Mouse (Mus musculus) spleen, postnatal 10 days (tissue): ENCODE measurements around the gene Pfkm.

ENCODE experiments used
- DNase-seq, 2 experiments: peaks; one replicate each; pipeline ENCODE4 v3.0.0; 2021 to 2022; ENCODE audit warnings: low spot score in 2 of 2

Gene Pfkm

GRCm38 (mm10) chr15:98098519-98098918 lies 6.1 kb downstream of the Pfkm start:
- no peak for DNase-seq

GRCm38 (mm10) chr15:98102401-98102800 lies 10.0 kb downstream of the Pfkm start:
- DNase-seq, result no peak

GRCm38 (mm10) chr15:98106506-98106905 lies 14.1 kb downstream of the Pfkm start:
- no peak for DNase-seq

- no peak for DNase-seq
Observed at GRCm38 (mm10) chr15:98107230-98107629, 14.8 kb downstream of the Pfkm start.

GRCm38 (mm10) chr15:98107703-98108296 lies 15.4 kb downstream of the Pfkm start:
- no peak for DNase-seq

GRCm38 (mm10) chr15:98108297-98109152 lies 16.1 kb downstream of the Pfkm start:
- peak; percentile 56 to 77 for DNase-seq

GRCm38 (mm10) chr15:98111791-98112190 lies 19.4 kb downstream of the Pfkm start:
- DNase-seq, result peak in 1 of 2 experiments; percentile 27

GRCm38 (mm10) chr15:98114098-98114851 lies 21.9 kb downstream of the Pfkm start:
- no peak for DNase-seq

- no peak for DNase-seq
Observed at GRCm38 (mm10) chr15:98114852-98115778, 22.7 kb downstream of the Pfkm start.

- no peak for DNase-seq
Observed at GRCm38 (mm10) chr15:98115779-98116163, 23.4 kb downstream of the Pfkm start.

GRCm38 (mm10) chr15:98116287-98116686 lies 23.9 kb downstream of the Pfkm start:
- DNase-seq, result no peak

GRCm38 (mm10) chr15:98119363-98119762 lies 27.0 kb downstream of the Pfkm start:
- DNase-seq, result no peak

GRCm38 (mm10) chr15:98120831-98121230 lies 28.4 kb downstream of the Pfkm start:
- DNase-seq, result no peak

GRCm38 (mm10) chr15:98131001-98131400 lies 38.6 kb downstream of the Pfkm start:
- no peak for DNase-seq

GRCm38 (mm10) chr15:98131451-98131850 lies 39.1 kb downstream of the Pfkm start:
- DNase-seq, result no peak

- no peak for DNase-seq
Observed at GRCm38 (mm10) chr15:98131942-98132655, 39.7 kb downstream of the Pfkm start.

GRCm38 (mm10) chr15:98133471-98133870 lies 41.1 kb downstream of the Pfkm start:
- DNase-seq, result no peak

- no peak for DNase-seq
Observed at GRCm38 (mm10) chr15:98134034-98134433, 41.6 kb downstream of the Pfkm start.

GRCm38 (mm10) chr15:98134666-98135065 lies 42.3 kb downstream of the Pfkm start:
- no peak for DNase-seq

- DNase-seq, result no peak
Observed at GRCm38 (mm10) chr15:98135671-98136070, 43.3 kb downstream of the Pfkm start.

GRCm38 (mm10) chr15:98136871-98137270 lies 44.5 kb downstream of the Pfkm start:
- no peak for DNase-seq
